Mouse (Mus musculus) CH12.LX (cell line): ENCODE results near the gene Fam124a.

Source experiments
- CHD1 ChIP-seq: IDR thresholded peaks from 2 replicates; pipeline ENCODE4 v1.6.1; 2012; ENCODE audit warnings: low read depth, low read length, improper control_type of control experiment, inconsistent platforms
- CTCF ChIP-seq, 2 experiments: IDR thresholded peaks in 1 of 2; conservative IDR thresholded peaks in 1 of 2; 2 replicates each; pipeline ENCODE4 v1.5.1; 2011 to 2012; ENCODE audit warnings: low read depth in 2 of 2, low read length in 2 of 2, improper control_type of control experiment in 1 of 2, inconsistent platforms in 1 of 2, mild to moderate bottlenecking in 1 of 2, moderate library complexity in 1 of 2
- EP300 ChIP-seq: IDR thresholded peaks from 2 replicates; pipeline ENCODE4 v1.6.1; 2011; ENCODE audit warnings: low read length, improper control_type of control experiment
- JUND ChIP-seq: conservative IDR thresholded peaks from 2 replicates; pipeline ENCODE4 v1.6.1; 2011; ENCODE audit warnings: low read depth, low read length, improper control_type of control experiment
- MAFK ChIP-seq: IDR thresholded peaks from 2 replicates; pipeline ENCODE4 v1.6.1; 2011; ENCODE audit warnings: low read length, improper control_type of control experiment; ENCODE audit not compliant: insufficient replicate concordance
- MAX ChIP-seq: IDR thresholded peaks from 2 replicates; pipeline ENCODE4 v1.6.1; 2011; ENCODE audit warnings: low read length, improper control_type of control experiment
- MEF2A ChIP-seq: IDR thresholded peaks from 2 replicates; pipeline ENCODE4 v1.6.1; 2014; ENCODE audit warnings: low read depth, mild to moderate bottlenecking, inconsistent platforms, low read length, improper control_type of control experiment, borderline replicate concordance
- MXI1 ChIP-seq: IDR thresholded peaks from 2 replicates; pipeline ENCODE4 v1.6.1; 2011; ENCODE audit warnings: mild to moderate bottlenecking, low read depth, low read length, improper control_type of control experiment
- MYC ChIP-seq: IDR thresholded peaks from 2 replicates; pipeline ENCODE4 v1.6.1; 2011; ENCODE audit warnings: low read depth, mild to moderate bottlenecking, improper control_type of control experiment, low read length
- POLR2A ChIP-seq: IDR thresholded peaks from 2 replicates; pipeline ENCODE4 v1.6.1; 2011; ENCODE audit warnings: low read depth, mild to moderate bottlenecking, improper control_type of control experiment, low read length
- TCF12 ChIP-seq: IDR thresholded peaks from 2 replicates; pipeline ENCODE4 v1.6.1; 2014; ENCODE audit warnings: low read depth, mild to moderate bottlenecking, inconsistent platforms, low read length, improper control_type of control experiment
- UBTF ChIP-seq: IDR thresholded peaks from 2 replicates; pipeline ENCODE4 v1.6.1; 2012; ENCODE audit warnings: low read depth, mild to moderate bottlenecking, inconsistent platforms, low read length, improper control_type of control experiment, moderate library complexity
- USF1 ChIP-seq: IDR thresholded peaks from 2 replicates; pipeline ENCODE4 v1.6.1; 2014; ENCODE audit warnings: low read depth, mild to moderate bottlenecking, inconsistent platforms, low read length, improper control_type of control experiment
- ZKSCAN1 ChIP-seq: IDR thresholded peaks from 2 replicates; pipeline ENCODE4 v1.6.1; 2012; ENCODE audit warnings: low read depth, inconsistent platforms, low read length, improper control_type of control experiment, borderline replicate concordance

GRCm38 (mm10) chr14:62552771-62553170, 2.8 kb upstream of the Fam124a start:
- TF ChIP-seq POLR2A (no peak), MEF2A (no peak), UBTF (no peak), MAX (no peak), JUND (no peak), TCF12 (no peak), EP300 (no peak), MYC (no peak), CTCF (conservative IDR thresholded peaks at IDR 0.05 in 1 of 2, IDR thresholded peaks at IDR 0.05 in 1 of 2; ENCODE audit: low read depth in 2 of 2, low read length in 2 of 2) (no peak), MAFK (no peak), CHD1 (no peak), ZKSCAN1 (no peak), MXI1 (no peak), USF1 (no peak)
